Mouse (Mus musculus) gastrocnemius, postnatal 25 days (tissue): ENCODE results near the gene Fmo5. TPM values are rescaled to one million over a fixed set of nuclear protein-coding genes. Genes with fewer than 3 reads are reported as not detected.

ENCODE experiments used
- DNase-seq: peaks from one replicate; pipeline ENCODE4 v3.0.0; 2022
- microRNA-seq, 2 experiments: library from miRNA; unstranded; fragments of <30 nt; microRNA quantifications; one replicate each; pipeline ENCODE4 v1.2.0; 2021; ENCODE audit warnings: borderline replicate concordance in 2 of 2
- total RNA-seq, 2 experiments: library from RNA; stranded (reverse); gene quantifications; 1 replicate in 1 of 2; 2 replicates in 1 of 2; pipeline ENCODE4 v1.2.3; 2021

Gene Fmo5
- total RNA-seq, 2 experiments from 2014 or later, result 4.9 to 6.0 TPM

- DNase-seq, result no peak
Measured at GRCm38 (mm10) chr3:97681321-97682158, 52.9 kb downstream of the Fmo5 start.

GRCm38 (mm10) chr3:97682159-97682502, 53.5 kb downstream of the Fmo5 start:
- no peak for DNase-seq

- no peak for DNase-seq
Measured at GRCm38 (mm10) chr3:97682576-97682975, 54.0 kb downstream of the Fmo5 start.

- no peak for DNase-seq
Measured at GRCm38 (mm10) chr3:97683560-97684195, 55.1 kb downstream of the Fmo5 start.

- DNase-seq, result no peak
Measured at GRCm38 (mm10) chr3:97686372-97687117, 57.9 kb downstream of the Fmo5 start.

- DNase-seq, result no peak
Measured at GRCm38 (mm10) chr3:97689289-97689688, 60.7 kb downstream of the Fmo5 start.

- no peak for DNase-seq
Measured at GRCm38 (mm10) chr3:97690590-97690989, 62.0 kb downstream of the Fmo5 start.

GRCm38 (mm10) chr3:97691443-97692017, 62.9 kb downstream of the Fmo5 start:
- no peak for DNase-seq

GRCm38 (mm10) chr3:97693806-97694205, 65.2 kb downstream of the Fmo5 start:
- DNase-seq, result no peak

- no peak for DNase-seq
Measured at GRCm38 (mm10) chr3:97696866-97697265, 68.3 kb downstream of the Fmo5 start.

- DNase-seq, result no peak
Measured at GRCm38 (mm10) chr3:97697291-97697690, 68.7 kb downstream of the Fmo5 start.

GRCm38 (mm10) chr3:97699061-97699460, 70.5 kb downstream of the Fmo5 start:
- no peak for DNase-seq

- DNase-seq, result no peak
Measured at GRCm38 (mm10) chr3:97701198-97701597, 72.6 kb downstream of the Fmo5 start.

- no peak for DNase-seq
Measured at GRCm38 (mm10) chr3:97702448-97703080, 74.0 kb downstream of the Fmo5 start.

Small RNA genes within 50 kb of the gene (microRNA-seq; reads per million reads assigned to microRNA genes)
- 0 to 0.26 reads per million in 2 experiments for gene Mir7225

Other genes starting within 250 kb of the Fmo5 start
- gene Olfr1402, start 206.8 kb upstream of the Fmo5 start, total RNA-seq, result not detected
- gene Chd1l, start 18.6 kb upstream of the Fmo5 start, total RNA-seq, result 1 to 10 TPM; 9.3 to 9.6 TPM
- gene Prkab2, start 29.4 kb downstream of the Fmo5 start, total RNA-seq, result 100 to 1,000 TPM; 117 to 130 TPM
- not detected for gene Gm17651, start 45.9 kb downstream of the Fmo5 start, total RNA-seq